Mouse (Mus musculus) embryonic facial prominence, embryonic 14.5 days (tissue): ENCODE results near the gene Prr27. TPM values are rescaled to one million over a fixed set of nuclear protein-coding genes. Genes with fewer than 3 reads are reported as not detected.

Experiments
- polyA plus RNA-seq: library from polyadenylated mRNA; unstranded; fragments of >200 nt; fragmentation: Nextera tagmentation; extraction: Ambion mirVana; gene quantifications from 2 replicates; pipeline ENCODE4 v1.2.1, GENCODE M21; 2014

Prr27 gene
- polyA plus RNA-seq, 1 experiment from 2014 or later: not detected

Other genes starting within 250 kb of the Prr27 start
- 7.6 and 8.2 TPM in 2 replicates for gene Sult1e1, start 234.1 kb upstream of the Prr27 start, polyA plus RNA-seq
- gene Csn1s1, start 159.5 kb upstream of the Prr27 start, polyA plus RNA-seq: 0.25 TPM in 1 of 2 replicates, not detected in the other
- not detected in 2 replicates for gene Csn2, start 126.1 kb upstream of the Prr27 start, polyA plus RNA-seq
- gene Csn1s2a, start 51.1 kb upstream of the Prr27 start, polyA plus RNA-seq: not detected in 2 replicates
- gene Csn1s2b, start 17.6 kb upstream of the Prr27 start, polyA plus RNA-seq: 0.22 and 0.42 TPM in 2 replicates
- 0.51 and 1.7 TPM in 2 replicates for gene Odam, start 59.3 kb downstream of the Prr27 start, polyA plus RNA-seq
- 0.28 and 0.29 TPM in 2 replicates for gene Csn3, start 99.9 kb downstream of the Prr27 start, polyA plus RNA-seq
- not detected in 2 replicates for gene 2310003L06Rik, start 143.8 kb downstream of the Prr27 start, polyA plus RNA-seq
- 0.51 TPM in 1 of 2 replicates, not detected in the other for gene Gm28434, start 143.8 kb downstream of the Prr27 start, polyA plus RNA-seq
- gene Cabs1, start 153.8 kb downstream of the Prr27 start, polyA plus RNA-seq: not detected in 2 replicates
- 0.47 TPM in 1 of 2 replicates, not detected in the other for gene Smr3a, start 176.9 kb downstream of the Prr27 start, polyA plus RNA-seq